Mouse (Mus musculus): Measurements from ENCODE around the gene Ift22.
"Not testable (repeated sequence)": the region's sequence is repeated elsewhere in the genome, so short reads cannot be mapped to it uniquely, and the experiment has no call there.

Ift22 gene

GRCm38 (mm10) chr5:136947874-136948273 is 39.9 kb downstream of the Ift22 start:
- no peak for DNase-seq (ENCODE audit: low spot score in 2 of 2)

- DNase-seq (ENCODE audit: low spot score in 2 of 2), result not testable (repeated sequence)
These were observed 41.8 kb downstream of the Ift22 start for GRCm38 (mm10) chr5:136949551-136950336.

- no peak for DNase-seq (ENCODE audit: low spot score in 2 of 2)
These were observed 42.6 kb downstream of the Ift22 start for GRCm38 (mm10) chr5:136950521-136950920.

- no peak for DNase-seq (ENCODE audit: low spot score in 2 of 2)
These were observed 44.2 kb downstream of the Ift22 start for GRCm38 (mm10) chr5:136952153-136952552.

- DNase-seq (ENCODE audit: low spot score in 2 of 2), result peak; percentile 97
These were observed 45.1 kb downstream of the Ift22 start, which contains the start of gene Fis1 for GRCm38 (mm10) chr5:136953015-136953414. Fis1 (plus strand) TSS chr5:136953275.

GRCm38 (mm10) chr5:136953440-136953951 is 45.5 kb downstream of the Ift22 start:
- DNase-seq (ENCODE audit: low spot score in 2 of 2), result peak; percentile 36 to 58

GRCm38 (mm10) chr5:136955622-136956021 is 47.7 kb downstream of the Ift22 start:
- DNase-seq (ENCODE audit: low spot score in 2 of 2), result no peak

GRCm38 (mm10) chr5:136957250-136957649 is 49.3 kb downstream of the Ift22 start:
- no peak for DNase-seq (ENCODE audit: low spot score in 2 of 2)

GRCm38 (mm10) chr5:136958991-136959605 is 51.1 kb downstream of the Ift22 start:
- no peak for DNase-seq (ENCODE audit: low spot score in 2 of 2)

- DNase-seq (ENCODE audit: low spot score in 2 of 2), result no peak
These were observed 52.1 kb downstream of the Ift22 start for GRCm38 (mm10) chr5:136960053-136960452.

GRCm38 (mm10) chr5:136961334-136961982 is 53.5 kb downstream of the Ift22 start:
- DNase-seq (ENCODE audit: low spot score in 2 of 2), result no peak

GRCm38 (mm10) chr5:136961983-136962461 is 54.1 kb downstream of the Ift22 start:
- peak; percentile 91 to 95 for DNase-seq (ENCODE audit: low spot score in 2 of 2)

GRCm38 (mm10) chr5:136962501-136962900 is 54.6 kb downstream of the Ift22 start:
- DNase-seq (ENCODE audit: low spot score in 2 of 2), result peak; percentile 79 to 82

- DNase-seq (ENCODE audit: low spot score in 2 of 2), result no peak
These were observed 55.1 kb downstream of the Ift22 start for GRCm38 (mm10) chr5:136962966-136963540.
